Mouse (Mus musculus): ENCODE measurements at regions not wholly inside any gene's neighbourhood (a gene's known extent, or its start where the extent isn't known, plus 50 kb on each side); places are given as distances from the start of the nearest gene placed in this dataset.

GRCm38 (mm10) chr12:58743800-58744199, 268.0 kb downstream of the Sec23a start:
- TF ChIP-seq CTCF (IDR thresholded peaks at IDR 0.05) (no peak), EP300 (IDR thresholded peaks at IDR 0.05) (no peak)
